Mouse (Mus musculus): ENCODE measurements around the gene Zbtb7b. TPM values are rescaled to one million over a fixed set of nuclear protein-coding genes. Genes with fewer than 3 reads are reported as not detected.

Zbtb7b gene
- polyA plus RNA-seq, 1 experiment from 2014 or later, result 2.2 TPM

GRCm38 (mm10) chr3:89384331-89385076, 10.1 kb downstream of the Zbtb7b start:
- no peaks in the 10 kb centered on the region for H3K36me3 ChIP-seq (ENCODE audit: control insufficient read depth, insufficient read depth, low read length)
- no peak overlapping the region for H3K4me3 ChIP-seq (ENCODE audit: low read depth, low read length)
- no peak overlapping the region for H3K27ac ChIP-seq (ENCODE audit: low read depth, low read length)
- peaks cover 7% of the 10 kb centered on the region; the same call in 1 of the 2 replicates for H3K4me1 ChIP-seq (ENCODE audit: control insufficient read depth, insufficient read depth, low read length)
- H3K27me3 ChIP-seq (ENCODE audit: control insufficient read depth, insufficient read depth, low read length), result no peaks in the 10 kb centered on the region
- H3K9me3 ChIP-seq (replicated peaks; ENCODE audit: control insufficient read depth, low read length), result no peaks in the 10 kb centered on the region
- WGBS (ENCODE audit: insufficient replicate concordance), result 72% methylated on average over 12 of the region's 12 CpGs
- ATAC-seq (replicated peaks; ENCODE audit: insufficient number of reproducible peaks, low FRiP score, low TSS enrichment), result no peak
- H3K9ac ChIP-seq (ENCODE audit: low read depth, low read length), result no peak overlapping the region
- no peak overlapping the region for H3K4me2 ChIP-seq

- Histone ChIP-seq H3K27ac (ENCODE audit: low read depth, low read length) (no peak overlapping the region), H3K4me3 (ENCODE audit: low read depth, low read length) (no peak overlapping the region), H3K9ac (ENCODE audit: low read depth, low read length) (no peak overlapping the region), H3K4me1 (ENCODE audit: control insufficient read depth, insufficient read depth, low read length) (peaks cover 10% of the 10 kb centered on the region; the same call in 1 of the 2 replicates), H3K9me3 (replicated peaks; ENCODE audit: control insufficient read depth, low read length) (no peaks in the 10 kb centered on the region), H3K27me3 (ENCODE audit: control insufficient read depth, insufficient read depth, low read length) (no peaks in the 10 kb centered on the region), H3K36me3 (ENCODE audit: control insufficient read depth, insufficient read depth, low read length) (no peaks in the 10 kb centered on the region), H3K4me2 (no peak overlapping the region)
- ATAC-seq (replicated peaks; ENCODE audit: insufficient number of reproducible peaks, low FRiP score, low TSS enrichment), result no peak
- WGBS (ENCODE audit: insufficient replicate concordance), result 72% methylated on average over 5 of the region's 5 CpGs
These were observed 10.8 kb downstream of the Zbtb7b start for GRCm38 (mm10) chr3:89383651-89384255.

- Histone ChIP-seq H3K27ac (ENCODE audit: low read depth, low read length) (no peak overlapping the region), H3K9me3 (replicated peaks; ENCODE audit: control insufficient read depth, low read length) (no peaks in the 10 kb centered on the region), H3K36me3 (ENCODE audit: control insufficient read depth, insufficient read depth, low read length) (no peaks in the 10 kb centered on the region), H3K9ac (ENCODE audit: low read depth, low read length) (no peak overlapping the region), H3K4me2 (no peak overlapping the region), H3K27me3 (ENCODE audit: control insufficient read depth, insufficient read depth, low read length) (no peaks in the 10 kb centered on the region), H3K4me1 (ENCODE audit: control insufficient read depth, insufficient read depth, low read length) (peaks cover 15% of the 10 kb centered on the region; the same call in 1 of the 2 replicates), H3K4me3 (ENCODE audit: low read depth, low read length) (no peak overlapping the region)
- no peak for ATAC-seq (replicated peaks; ENCODE audit: insufficient number of reproducible peaks, low FRiP score, low TSS enrichment)
- 69% methylated on average over 5 of the region's 5 CpGs for WGBS (ENCODE audit: insufficient replicate concordance)
These were observed 11.6 kb downstream of the Zbtb7b start for GRCm38 (mm10) chr3:89382950-89383349.

DNA sequence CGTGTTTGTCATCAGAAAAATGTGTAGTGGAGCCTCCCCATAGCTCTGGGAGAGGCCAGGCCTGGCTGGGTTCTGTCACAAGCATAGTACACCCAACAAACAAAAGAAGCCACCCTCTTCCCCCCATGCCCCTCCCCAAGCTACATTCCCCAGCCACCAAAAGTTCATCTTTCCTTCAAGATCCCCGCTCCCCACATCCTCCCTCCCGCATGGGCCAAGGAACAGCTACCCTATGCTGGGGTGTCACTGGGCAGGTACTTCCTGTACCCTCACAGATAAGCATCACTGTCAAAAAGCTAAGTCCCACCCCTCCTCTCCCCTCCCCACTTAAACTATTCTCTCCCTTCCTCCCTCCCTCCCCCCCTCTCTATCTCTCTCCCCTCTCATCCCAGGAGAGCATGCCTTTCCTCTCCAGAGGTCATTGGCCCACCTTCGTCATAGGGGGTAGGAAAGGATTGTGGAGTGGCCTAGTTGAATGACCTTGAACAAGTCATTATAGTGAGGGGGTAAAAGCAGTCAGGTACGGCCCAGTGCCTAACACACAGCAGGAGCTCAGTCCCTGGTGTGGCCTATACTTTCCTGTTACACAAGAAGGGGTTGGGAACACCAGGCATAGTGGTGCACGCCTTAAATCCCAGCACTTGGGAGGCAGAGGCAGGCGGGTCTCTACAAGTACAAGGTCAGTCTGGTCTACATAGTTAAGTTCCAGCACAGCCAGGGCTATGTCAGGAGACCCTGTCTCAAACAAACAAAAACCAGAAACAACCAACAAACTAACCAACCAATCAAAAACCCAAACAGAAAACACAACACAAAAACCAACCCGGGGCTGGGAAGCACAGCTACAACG, 12.3 kb downstream of the Zbtb7b start:
- H3K27ac ChIP-seq (ENCODE audit: low read depth, low read length), result no peak overlapping the region
- peaks cover 19% of the 10 kb centered on the region; the same call in 1 of the 2 replicates for H3K4me1 ChIP-seq (ENCODE audit: control insufficient read depth, insufficient read depth, low read length)
- no peak overlapping the region for H3K4me2 ChIP-seq
- 85% methylated on average over 9 of the region's 9 CpGs for whole genome bisulfite sequencing (ENCODE audit: insufficient replicate concordance)
- ATAC-seq (replicated peaks; ENCODE audit: insufficient number of reproducible peaks, low FRiP score, low TSS enrichment), result no peak
- H3K27me3 ChIP-seq (ENCODE audit: control insufficient read depth, insufficient read depth, low read length), result no peaks in the 10 kb centered on the region
- H3K9ac ChIP-seq (ENCODE audit: low read depth, low read length), result no peak overlapping the region
- H3K36me3 ChIP-seq (ENCODE audit: control insufficient read depth, insufficient read depth, low read length), result no peaks in the 10 kb centered on the region
- no peak overlapping the region for H3K4me3 ChIP-seq (ENCODE audit: low read depth, low read length)
- H3K9me3 ChIP-seq (replicated peaks; ENCODE audit: control insufficient read depth, low read length), result no peaks in the 10 kb centered on the region

DNA sequence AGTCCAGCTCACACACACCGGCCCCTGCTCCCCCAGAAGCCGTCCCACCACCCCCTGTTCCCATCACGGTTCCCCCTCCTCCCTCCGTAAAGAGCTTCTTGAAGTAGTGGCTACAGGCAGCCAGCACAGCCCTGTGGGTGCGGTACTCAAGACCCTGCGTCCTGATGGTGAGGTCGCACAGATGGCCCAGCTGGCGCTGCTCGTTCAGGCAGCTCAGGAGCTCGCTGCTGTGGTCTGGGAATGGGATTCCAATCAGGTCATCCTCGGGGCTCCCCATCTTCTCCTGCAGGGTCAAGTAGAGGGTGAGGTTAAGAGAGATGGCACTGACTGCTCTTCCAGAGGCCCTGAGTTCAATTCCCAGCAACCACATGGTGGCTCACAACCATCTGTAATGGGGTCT, 13.3 kb downstream of the Zbtb7b start:
- H3K4me2 ChIP-seq, result no peak overlapping the region
- 81% methylated on average over 11 of the region's 11 CpGs for WGBS (ENCODE audit: insufficient replicate concordance)
- H3K4me3 ChIP-seq (ENCODE audit: low read depth, low read length), result no peak overlapping the region
- H3K9ac ChIP-seq (ENCODE audit: low read depth, low read length), result no peak overlapping the region
- H3K9me3 ChIP-seq (replicated peaks; ENCODE audit: control insufficient read depth, low read length), result no peaks in the 10 kb centered on the region
- peaks cover 16% of the 10 kb centered on the region; the same call in 1 of the 2 replicates for H3K4me1 ChIP-seq (ENCODE audit: control insufficient read depth, insufficient read depth, low read length)
- ATAC-seq (replicated peaks; ENCODE audit: insufficient number of reproducible peaks, low FRiP score, low TSS enrichment), result no peak
- no peaks in the 10 kb centered on the region for H3K36me3 ChIP-seq (ENCODE audit: control insufficient read depth, insufficient read depth, low read length)
- H3K27ac ChIP-seq (ENCODE audit: low read depth, low read length), result no peak overlapping the region
- H3K27me3 ChIP-seq (ENCODE audit: control insufficient read depth, insufficient read depth, low read length), result no peaks in the 10 kb centered on the region

- H3K9me3 ChIP-seq (replicated peaks; ENCODE audit: control insufficient read depth, low read length), result no peaks in the 10 kb centered on the region
- no peak overlapping the region for H3K27ac ChIP-seq (ENCODE audit: low read depth, low read length)
- no peak for ATAC-seq (replicated peaks; ENCODE audit: insufficient number of reproducible peaks, low FRiP score, low TSS enrichment)
- H3K9ac ChIP-seq (ENCODE audit: low read depth, low read length), result no peak overlapping the region
- no peaks in the 10 kb centered on the region for H3K36me3 ChIP-seq (ENCODE audit: control insufficient read depth, insufficient read depth, low read length)
- H3K4me3 ChIP-seq (ENCODE audit: low read depth, low read length), result no peak overlapping the region
- 90% methylated on average over 18 of the region's 18 CpGs for WGBS (ENCODE audit: insufficient replicate concordance)
- no peaks in the 10 kb centered on the region for H3K27me3 ChIP-seq (ENCODE audit: control insufficient read depth, insufficient read depth, low read length)
- peaks cover 16% of the 10 kb centered on the region; the same call in 1 of the 2 replicates for H3K4me1 ChIP-seq (ENCODE audit: control insufficient read depth, insufficient read depth, low read length)
- no peak overlapping the region for H3K4me2 ChIP-seq
These were observed 13.9 kb downstream of the Zbtb7b start for GRCm38 (mm10) chr3:89380711-89381110.

- no peak overlapping the region for H3K9ac ChIP-seq (ENCODE audit: low read depth, low read length)
- H3K27me3 ChIP-seq (ENCODE audit: control insufficient read depth, insufficient read depth, low read length), result no peaks in the 10 kb centered on the region
- no peaks in the 10 kb centered on the region for H3K36me3 ChIP-seq (ENCODE audit: control insufficient read depth, insufficient read depth, low read length)
- H3K4me3 ChIP-seq (ENCODE audit: low read depth, low read length), result no peak overlapping the region
- no peak overlapping the region for H3K4me2 ChIP-seq
- peaks cover 16% of the 10 kb centered on the region; the same call in 1 of the 2 replicates for H3K4me1 ChIP-seq (ENCODE audit: control insufficient read depth, insufficient read depth, low read length)
- WGBS (ENCODE audit: insufficient replicate concordance), result 91% methylated on average over 14 of the region's 14 CpGs
- H3K27ac ChIP-seq (ENCODE audit: low read depth, low read length), result no peak overlapping the region
- H3K9me3 ChIP-seq (replicated peaks; ENCODE audit: control insufficient read depth, low read length), result no peaks in the 10 kb centered on the region
- ATAC-seq (replicated peaks; ENCODE audit: insufficient number of reproducible peaks, low FRiP score, low TSS enrichment), result no peak
These were observed 14.3 kb downstream of the Zbtb7b start for GRCm38 (mm10) chr3:89380291-89380690.

- Histone ChIP-seq H3K9ac (ENCODE audit: low read depth, low read length) (no peak overlapping the region), H3K9me3 (replicated peaks; ENCODE audit: control insufficient read depth, low read length) (no peaks in the 10 kb centered on the region), H3K36me3 (ENCODE audit: control insufficient read depth, insufficient read depth, low read length) (no peaks in the 10 kb centered on the region), H3K4me3 (ENCODE audit: low read depth, low read length) (no peak overlapping the region), H3K27me3 (ENCODE audit: control insufficient read depth, insufficient read depth, low read length) (no peaks in the 10 kb centered on the region), H3K4me2 (no peak overlapping the region), H3K4me1 (ENCODE audit: control insufficient read depth, insufficient read depth, low read length) (peaks cover 13% of the 10 kb centered on the region; the same call in 1 of the 2 replicates), H3K27ac (ENCODE audit: low read depth, low read length) (no peak overlapping the region)
- WGBS (ENCODE audit: insufficient replicate concordance), result 85% methylated on average over 31 of the region's 31 CpGs
- no peak for ATAC-seq (replicated peaks; ENCODE audit: insufficient number of reproducible peaks, low FRiP score, low TSS enrichment)
These were observed 15.0 kb downstream of the Zbtb7b start for GRCm38 (mm10) chr3:89379388-89380131.

Data from heart, embryonic 11.5 days (tissue).